Mouse (Mus musculus): Measurements from ENCODE around the gene Lcn3. TPM values are rescaled to one million over a fixed set of nuclear protein-coding genes. Genes with fewer than 3 reads are reported as not detected.

The Lcn3 gene
- polyA plus RNA-seq, 1 experiment from 2014 or later: not detected

Other genes with a start within 250 kb of the Lcn3 start
- gene Traf2, start 218.6 kb upstream of the Lcn3 start, polyA plus RNA-seq (2016; fragmentation: Nextera tagmentation; extraction: Ambion mirVana): 37.7 and 37.8 TPM in 2 replicates
- 310 and 331 TPM in 2 replicates for gene Edf1, start 207.7 kb upstream of the Lcn3 start, polyA plus RNA-seq (2016; fragmentation: Nextera tagmentation; extraction: Ambion mirVana)
- gene Mamdc4, start 190.7 kb upstream of the Lcn3 start, polyA plus RNA-seq (2016; fragmentation: Nextera tagmentation; extraction: Ambion mirVana): 4.2 and 10.1 TPM in 2 replicates
- gene Phpt1, start 190.3 kb upstream of the Lcn3 start, polyA plus RNA-seq (2016; fragmentation: Nextera tagmentation; extraction: Ambion mirVana): 156 and 177 TPM in 2 replicates
- 0.20 and 0.24 TPM in 2 replicates for gene Ajm1, start 183.8 kb upstream of the Lcn3 start, polyA plus RNA-seq (2016; fragmentation: Nextera tagmentation; extraction: Ambion mirVana)
- 79.0 and 84.9 TPM in 2 replicates for gene Rabl6, start 157.0 kb upstream of the Lcn3 start, polyA plus RNA-seq (2016; fragmentation: Nextera tagmentation; extraction: Ambion mirVana)
- 0.19 TPM in 2 replicates for gene Ccdc183, start 147.9 kb upstream of the Lcn3 start, polyA plus RNA-seq (2016; fragmentation: Nextera tagmentation; extraction: Ambion mirVana)
- 21.1 and 24.6 TPM in 2 replicates for gene Tmem141, start 143.6 kb upstream of the Lcn3 start, polyA plus RNA-seq (2016; fragmentation: Nextera tagmentation; extraction: Ambion mirVana)
- gene Fcna, start 137.5 kb upstream of the Lcn3 start, polyA plus RNA-seq (2016; fragmentation: Nextera tagmentation; extraction: Ambion mirVana): 0.65 and 0.69 TPM in 2 replicates
- 0.36 and 0.62 TPM in 2 replicates for gene Lcn8, start 112.4 kb upstream of the Lcn3 start, polyA plus RNA-seq (2016; fragmentation: Nextera tagmentation; extraction: Ambion mirVana)
- not detected in 2 replicates for gene Lcn5, start 107.6 kb upstream of the Lcn3 start, polyA plus RNA-seq (2016; fragmentation: Nextera tagmentation; extraction: Ambion mirVana)
- not detected in 2 replicates for gene Lcn6, start 88.8 kb upstream of the Lcn3 start, polyA plus RNA-seq (2016; fragmentation: Nextera tagmentation; extraction: Ambion mirVana)
- not detected in 2 replicates for gene Lcn10, start 82.8 kb upstream of the Lcn3 start, polyA plus RNA-seq (2016; fragmentation: Nextera tagmentation; extraction: Ambion mirVana)
- not detected in 2 replicates for gene Obp2a, start 65.5 kb upstream of the Lcn3 start, polyA plus RNA-seq (2016; fragmentation: Nextera tagmentation; extraction: Ambion mirVana)
- 100 and 106 TPM in 2 replicates for gene Bmyc, start 58.8 kb upstream of the Lcn3 start, polyA plus RNA-seq (2016; fragmentation: Nextera tagmentation; extraction: Ambion mirVana)
- gene Obp2b, start 28.6 kb upstream of the Lcn3 start, polyA plus RNA-seq (2016; fragmentation: Nextera tagmentation; extraction: Ambion mirVana): not detected in 2 replicates
- not detected in 2 replicates for gene Lcn11, start 11.4 kb downstream of the Lcn3 start, polyA plus RNA-seq (2016; fragmentation: Nextera tagmentation; extraction: Ambion mirVana)
- gene Gm13539, start 16.7 kb downstream of the Lcn3 start, polyA plus RNA-seq (2016; fragmentation: Nextera tagmentation; extraction: Ambion mirVana): not detected in 2 replicates
- gene Glt6d1, start 50.3 kb downstream of the Lcn3 start, polyA plus RNA-seq (2016; fragmentation: Nextera tagmentation; extraction: Ambion mirVana): not detected in 2 replicates
- gene Lcn9, start 57.6 kb downstream of the Lcn3 start, polyA plus RNA-seq (2016; fragmentation: Nextera tagmentation; extraction: Ambion mirVana): not detected in 2 replicates
- not detected in 2 replicates for gene Sohlh1, start 81.7 kb downstream of the Lcn3 start, polyA plus RNA-seq (2016; fragmentation: Nextera tagmentation; extraction: Ambion mirVana)
- gene Kcnt1, start 98.2 kb downstream of the Lcn3 start, polyA plus RNA-seq (2016; fragmentation: Nextera tagmentation; extraction: Ambion mirVana): 0.67 and 1.6 TPM in 2 replicates
- gene Camsap1, start 217.7 kb downstream of the Lcn3 start, polyA plus RNA-seq (2016; fragmentation: Nextera tagmentation; extraction: Ambion mirVana): 38.0 and 40.0 TPM in 2 replicates